Mouse (Mus musculus) adipocyte (in vitro differentiated cells): Measurements from ENCODE around the gene Ccdc42.
A peak's percentile ranks its signal among the peaks of the same experiment; 100 is the strongest.

Experiments
- DNase-seq: peaks from one replicate; pipeline ENCODE4 v3.0.0-alpha.2; 2016; ENCODE audit warnings: low spot score

Gene Ccdc42

GRCm38 (mm10) chr11:68586721-68587120 is at the start of gene Ccdc42:
Ccdc42 (plus strand) TSS chr11:68587021.
- no peak for DNase-seq

- no peak for DNase-seq
These were observed 47.2 kb upstream of the Ccdc42 start for GRCm38 (mm10) chr11:68539621-68540020.

GRCm38 (mm10) chr11:68544554-68544953 is 42.3 kb upstream of the Ccdc42 start:
- DNase-seq: no peak

- DNase-seq: no peak
These were observed 41.6 kb upstream of the Ccdc42 start for GRCm38 (mm10) chr11:68545172-68545571.

GRCm38 (mm10) chr11:68545682-68546222 is 41.1 kb upstream of the Ccdc42 start:
- DNase-seq: no peak

- DNase-seq: peak; percentile 58
These were observed 39.3 kb upstream of the Ccdc42 start for GRCm38 (mm10) chr11:68547484-68547883.

GRCm38 (mm10) chr11:68549597-68549996 is 37.2 kb upstream of the Ccdc42 start:
- DNase-seq: peak; percentile 20

- peak; percentile 38 for DNase-seq
These were observed 36.5 kb upstream of the Ccdc42 start for GRCm38 (mm10) chr11:68550358-68550757.

- peak; percentile 26 for DNase-seq
These were observed 32.8 kb upstream of the Ccdc42 start for GRCm38 (mm10) chr11:68553981-68554471.

GRCm38 (mm10) chr11:68555918-68556584 is 30.8 kb upstream of the Ccdc42 start, which contains the start of gene Mfsd6l:
Mfsd6l (plus strand) TSS chr11:68556186.
- DNase-seq: no peak

- no peak for DNase-seq
These were observed 27.3 kb upstream of the Ccdc42 start for GRCm38 (mm10) chr11:68559546-68559945.

GRCm38 (mm10) chr11:68561957-68562950 is 24.6 kb upstream of the Ccdc42 start:
- no peak for DNase-seq

GRCm38 (mm10) chr11:68564356-68565031 is 22.3 kb upstream of the Ccdc42 start:
- DNase-seq: no peak

- DNase-seq: no peak
These were observed 21.8 kb upstream of the Ccdc42 start for GRCm38 (mm10) chr11:68565032-68565429.

GRCm38 (mm10) chr11:68566447-68567059 is 20.3 kb upstream of the Ccdc42 start:
- DNase-seq: peak; percentile 84

GRCm38 (mm10) chr11:68570861-68571260 is 16.0 kb upstream of the Ccdc42 start:
- no peak for DNase-seq

GRCm38 (mm10) chr11:68577076-68577475 is 9.7 kb upstream of the Ccdc42 start:
- no peak for DNase-seq

GRCm38 (mm10) chr11:68579462-68579881 is 7.3 kb upstream of the Ccdc42 start:
- DNase-seq: no peak

GRCm38 (mm10) chr11:68580566-68580965 is 6.3 kb upstream of the Ccdc42 start:
- no peak for DNase-seq

- no peak for DNase-seq
These were observed 3.6 kb upstream of the Ccdc42 start for GRCm38 (mm10) chr11:68583225-68583624.

- no peak for DNase-seq
These were observed 2.8 kb upstream of the Ccdc42 start for GRCm38 (mm10) chr11:68583906-68584480.
